Mouse (Mus musculus) limb, embryonic 14.5 days (tissue): Measurements from ENCODE around the gene Mns1. TPM values are rescaled to one million over a fixed set of nuclear protein-coding genes. Genes with fewer than 3 reads are reported as not detected.
"Not testable (repeated sequence)": the region's sequence is repeated elsewhere in the genome, so short reads cannot be mapped to it uniquely, and the experiment has no call there.

Source experiments
- ATAC-seq: fragments of 200-750 bp; cut with Nextera tagmentation; 2 replicates; pipeline ENCODE4 v1.8.0; 2017; ENCODE audit warnings: low read depth, moderate number of reproducible peaks, moderate TSS enrichment; ENCODE audit not compliant: low FRiP score
- DNase-seq: peaks from one replicate; pipeline ENCODE4 v3.0.0-alpha.2; 2015; ENCODE audit warnings: low spot score
- H3K27ac ChIP-seq: fragments of 300-500 bp; sonication (generic); replicated peaks from 2 replicates; pipeline ENCODE4 v1.5.1; 2014; ENCODE audit warnings: low read depth, mild to moderate bottlenecking, low read length, moderate library complexity, mixed read lengths
- H3K27me3 ChIP-seq: fragments of 300-500 bp; sonication (generic); 2 replicates; pipeline ENCODE4 v1.6.1; 2014; ENCODE audit warnings: low read length, mixed read lengths; ENCODE audit not compliant: control insufficient read depth, insufficient read depth
- H3K36me3 ChIP-seq: fragments of 300-500 bp; sonication (generic); 2 replicates; pipeline ENCODE4 v1.6.1; 2014; ENCODE audit warnings: mild to moderate bottlenecking, low read length, moderate library complexity, mixed read lengths; ENCODE audit not compliant: control insufficient read depth, insufficient read depth
- H3K4me1 ChIP-seq: fragments of 300-500 bp; sonication (generic); 2 replicates; pipeline ENCODE4 v1.6.1; 2014; ENCODE audit warnings: antibody characterized with exemption, low read length, mixed read lengths; ENCODE audit not compliant: control insufficient read depth, insufficient read depth
- H3K4me2 ChIP-seq: fragments of 300-500 bp; sonication (generic); replicated peaks from 2 replicates; pipeline ENCODE4 v1.6.1; 2014; ENCODE audit warnings: low read depth, mild to moderate bottlenecking, low read length, moderate library complexity; ENCODE audit not compliant: severe bottlenecking
- H3K4me3 ChIP-seq: fragments of 300-500 bp; sonication (generic); replicated peaks from 2 replicates; pipeline ENCODE4 v1.5.1; 2014; ENCODE audit warnings: low read length
- H3K9ac ChIP-seq: fragments of 300-500 bp; sonication (generic); 2 replicates; pipeline ENCODE4 v1.6.1; 2014; ENCODE audit warnings: mild to moderate bottlenecking, low read depth, low read length, moderate library complexity; ENCODE audit not compliant: severe bottlenecking
- H3K9me3 ChIP-seq: fragments of 300-500 bp; sonication (generic); 2 replicates; pipeline ENCODE4 v1.6.1; 2016; ENCODE audit warnings: low read length; ENCODE audit not compliant: control insufficient read depth
- POLR2A ChIP-seq: fragments of 200-500 bp; IDR thresholded peaks from 2 replicates; pipeline ENCODE4 v1.8.0; 2012; ENCODE audit warnings: inconsistent platforms, mild to moderate bottlenecking, moderate library complexity, borderline replicate concordance; ENCODE audit not compliant: insufficient read depth, insufficient read length; ENCODE audit errors: extremely low read depth
- WGBS: fragments of 180-500 bp; shearing (Covaris S2); extraction: QIAGEN DNeasy Blood & Tissue Kit; methylation state at CpG from one replicate; pipeline ENCODE4 v1.1.7; 2014; 5-methylcytosine and 5-hydroxymethylcytosine counted together
- polyA plus RNA-seq, 2 experiments: library from polyadenylated mRNA; depleted of rRNA in 1 of 2; stranded (reverse) in 1 of 2; unstranded in 1 of 2; fragments of >200 nt; fragmentation: Nextera tagmentation in 1 of 2; extraction: Ambion mirVana in 1 of 2; gene quantifications; 2 replicates each; pipeline versions ENCODE4 v1.2.1 to v1.2.3; 2012 to 2014

Gene Mns1
- polyA plus RNA-seq, 2 experiments: 15.4 to 22.5 TPM

DNA sequence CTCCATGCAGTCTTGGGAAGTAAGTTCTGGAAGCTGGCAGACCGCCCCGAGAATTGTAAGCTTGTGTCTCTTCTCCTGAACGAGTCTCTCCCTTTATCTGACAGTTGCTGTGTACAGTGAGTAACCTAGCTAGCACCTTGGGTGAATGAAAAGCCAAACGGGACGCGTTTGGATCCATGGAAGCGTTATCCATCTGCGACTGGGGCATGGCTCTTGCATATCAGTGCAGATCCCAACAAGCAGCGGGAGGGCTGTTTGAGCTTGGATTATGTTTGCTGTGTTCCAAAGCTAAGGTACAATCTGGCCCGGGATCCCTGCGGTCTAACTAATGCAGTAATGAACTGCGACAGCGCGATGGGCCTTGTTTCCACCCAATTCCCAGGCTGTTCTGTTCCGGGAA is 44.6 kb upstream of the Mns1 start:
- no peak overlapping the region for H3K9ac ChIP-seq
- 74% methylated on average over 15 of the region's 15 CpGs for WGBS
- no peaks in the 10 kb centered on the region for H3K9me3 ChIP-seq
- no peak overlapping the region for H3K4me2 ChIP-seq
- H3K27ac ChIP-seq: no peak overlapping the region
- TF ChIP-seq POLR2A: no peak
- no peaks in the 10 kb centered on the region for H3K27me3 ChIP-seq
- 0 out of 2 replicates have a peak, but pooled peaks cover 4% of the 10 kb centered on the region for H3K4me1 ChIP-seq
- ATAC-seq: no peak
- DNase-seq: no peak
- no peaks in the 10 kb centered on the region for H3K36me3 ChIP-seq
- H3K4me3 ChIP-seq: no peak overlapping the region

DNA sequence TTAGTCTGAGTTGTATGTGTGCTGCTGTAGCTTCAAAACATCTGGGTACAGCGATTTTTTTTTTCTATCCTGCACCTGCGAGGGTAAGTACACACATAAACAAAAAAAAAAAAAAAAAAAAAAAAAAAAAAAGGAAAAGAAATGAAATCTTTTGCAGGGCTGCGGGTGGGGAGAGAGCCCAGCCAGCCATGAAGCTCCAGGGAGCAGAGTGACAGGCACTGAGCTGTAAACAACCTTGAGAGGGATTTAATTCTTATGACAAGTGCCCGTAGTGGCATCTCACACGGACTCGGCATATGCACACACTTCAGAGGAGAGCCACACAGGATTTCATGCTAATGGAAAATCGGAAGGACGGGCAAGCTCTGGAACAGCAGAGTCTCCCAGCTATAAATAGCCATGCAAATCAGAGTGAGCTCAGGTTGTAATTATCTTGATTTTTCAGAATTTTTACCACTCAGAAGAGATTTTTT is 43.9 kb upstream of the Mns1 start:
- no peaks in the 10 kb centered on the region for H3K36me3 ChIP-seq
- H3K9ac ChIP-seq: no peak overlapping the region
- no peaks in the 10 kb centered on the region for H3K9me3 ChIP-seq
- no peak overlapping the region for H3K27ac ChIP-seq
- 0 out of 2 replicates have a peak, but pooled peaks cover 4% of the 10 kb centered on the region for H3K4me1 ChIP-seq
- DNase-seq (no peak), ATAC-seq (no peak)
- 63% methylated on average over 8 of the region's 8 CpGs for WGBS
- H3K4me3 ChIP-seq: no peak overlapping the region
- no peak for TF ChIP-seq POLR2A
- H3K4me2 ChIP-seq: no peak overlapping the region
- no peaks in the 10 kb centered on the region for H3K27me3 ChIP-seq

DNA sequence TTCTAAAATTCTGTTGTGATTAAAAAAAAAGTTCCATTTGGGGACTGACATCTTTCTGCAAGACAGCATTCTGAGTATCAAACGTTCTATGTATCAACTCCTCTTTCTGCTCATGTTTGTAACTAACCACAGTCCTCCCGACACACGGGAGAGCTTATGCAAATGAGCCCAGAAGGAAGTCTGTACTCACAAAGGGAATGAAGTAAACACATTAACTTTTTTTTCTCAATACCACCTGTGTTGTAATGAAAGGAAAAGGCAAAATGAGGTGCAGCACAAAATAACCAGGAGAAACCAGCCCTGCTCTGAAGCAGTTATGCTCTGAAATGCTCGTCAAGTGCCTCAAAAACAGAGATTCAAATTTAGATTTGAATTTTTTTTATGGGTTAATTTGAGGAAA is 37.7 kb upstream of the Mns1 start:
- Histone ChIP-seq H3K27me3 (no peaks in the 10 kb centered on the region), H3K4me1 (no peaks in the 10 kb centered on the region), H3K9me3 (no peaks in the 10 kb centered on the region), H3K4me3 (no peak overlapping the region), H3K9ac (no peak overlapping the region), H3K4me2 (no peak overlapping the region), H3K27ac (no peak overlapping the region), H3K36me3 (no peaks in the 10 kb centered on the region)
- 48% methylated on average over 4 of the region's 4 CpGs for WGBS
- DNase-seq: no peak
- no peak for TF ChIP-seq POLR2A
- ATAC-seq: no peak

DNA sequence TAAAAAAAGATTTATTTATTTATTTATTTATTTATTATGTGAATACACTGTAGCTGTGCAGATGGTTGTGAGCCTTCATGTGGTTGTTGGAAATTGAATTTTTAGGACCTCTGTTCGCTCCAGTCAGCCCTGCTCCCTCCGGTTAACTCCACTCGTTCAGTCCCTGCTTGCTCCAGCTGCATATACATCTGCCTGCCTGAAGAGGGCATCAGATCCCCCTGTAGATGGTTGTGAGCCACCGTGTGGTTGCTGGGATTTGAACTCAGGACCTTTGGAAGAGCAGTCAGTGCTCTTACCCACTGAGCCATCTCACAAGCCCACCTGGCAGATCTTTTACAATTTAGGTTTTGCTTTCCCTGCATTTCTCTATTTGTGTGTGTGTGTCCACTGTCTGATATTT is 36.0 kb upstream of the Mns1 start:
- not testable (repeated sequence) for H3K27ac ChIP-seq, H3K36me3 ChIP-seq, H3K4me3 ChIP-seq, H3K4me1 ChIP-seq, H3K9ac ChIP-seq, DNase-seq, H3K27me3 ChIP-seq, ATAC-seq, H3K4me2 ChIP-seq, H3K9me3 ChIP-seq
- WGBS: 75% methylated on average over 4 of the region's 4 CpGs

DNA sequence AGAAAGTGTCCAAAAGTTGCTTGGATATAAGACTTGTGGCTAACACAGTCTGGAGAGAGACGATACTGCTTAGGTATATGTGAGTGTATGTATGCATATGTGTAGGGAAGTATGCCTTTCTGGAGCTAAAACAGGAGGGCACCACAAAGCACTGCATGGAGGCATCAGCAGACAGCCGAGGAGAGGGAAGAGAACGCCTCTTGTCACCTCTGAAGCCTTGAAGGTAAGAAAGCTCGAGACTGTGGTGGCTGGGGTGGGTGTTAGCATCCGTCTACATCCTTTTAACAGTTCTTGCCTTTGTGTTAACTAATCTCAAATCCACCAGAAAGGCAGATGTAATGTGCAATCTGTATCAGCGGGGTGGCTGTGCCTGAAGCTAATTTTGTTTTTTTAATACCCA is 34.4 kb upstream of the Mns1 start:
- no peaks in the 10 kb centered on the region for H3K27me3 ChIP-seq
- TF ChIP-seq POLR2A: no peak
- H3K9ac ChIP-seq: no peak overlapping the region
- 72% methylated on average over 6 of the region's 6 CpGs for WGBS
- H3K36me3 ChIP-seq: no peaks in the 10 kb centered on the region
- H3K9me3 ChIP-seq: no peaks in the 10 kb centered on the region
- no peaks in the 10 kb centered on the region for H3K4me1 ChIP-seq
- no peak overlapping the region for H3K4me2 ChIP-seq
- H3K4me3 ChIP-seq: no peak overlapping the region
- ATAC-seq (no peak), DNase-seq (no peak)
- H3K27ac ChIP-seq: no peak overlapping the region

DNA sequence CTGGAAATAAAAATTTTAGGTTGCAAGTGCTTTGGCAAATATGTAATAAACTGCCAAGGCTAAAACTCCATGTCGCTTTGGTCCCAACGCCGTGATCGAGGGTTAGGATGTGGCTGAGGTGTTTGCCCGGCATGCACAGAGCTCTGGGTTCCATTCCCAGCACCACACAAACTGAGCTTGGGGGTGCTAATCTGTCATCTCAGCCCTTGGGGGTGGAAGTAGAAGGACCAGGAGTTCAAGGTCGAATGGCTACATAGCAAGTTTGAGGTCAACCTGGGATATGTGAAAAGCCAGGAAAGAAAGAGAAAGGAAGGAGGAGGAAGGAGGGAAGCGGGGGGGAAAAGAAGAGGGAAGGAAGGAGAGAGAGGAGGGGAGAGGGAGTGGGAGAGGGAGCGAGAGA is 33.4 kb upstream of the Mns1 start:
- H3K4me1 ChIP-seq: no peaks in the 10 kb centered on the region
- H3K36me3 ChIP-seq: no peaks in the 10 kb centered on the region
- no peak for TF ChIP-seq POLR2A
- H3K9ac ChIP-seq: no peak overlapping the region
- no peak overlapping the region for H3K4me3 ChIP-seq
- H3K27ac ChIP-seq: no peak overlapping the region
- 83% methylated on average over 8 of the region's 8 CpGs for WGBS
- H3K4me2 ChIP-seq: no peak overlapping the region
- H3K9me3 ChIP-seq: no peaks in the 10 kb centered on the region
- no peaks in the 10 kb centered on the region for H3K27me3 ChIP-seq
- DNase-seq: no peak
- ATAC-seq: no peak
